Mouse (Mus musculus): ENCODE data around the gene Dvl2.
"Not testable (repeated sequence)": the region's sequence is repeated elsewhere in the genome, so short reads cannot be mapped to it uniquely, and the experiment has no call there.

Dvl2 gene

GRCm38 (mm10) chr11:70000396-70000898 lies at the start of gene Dvl2:
Gene Dvl2, plus strand, starts transcription at chr11:70000595.
- DNase-seq (ENCODE audit: low spot score in 2 of 2): peak; percentile 70 to 78

DNA sequence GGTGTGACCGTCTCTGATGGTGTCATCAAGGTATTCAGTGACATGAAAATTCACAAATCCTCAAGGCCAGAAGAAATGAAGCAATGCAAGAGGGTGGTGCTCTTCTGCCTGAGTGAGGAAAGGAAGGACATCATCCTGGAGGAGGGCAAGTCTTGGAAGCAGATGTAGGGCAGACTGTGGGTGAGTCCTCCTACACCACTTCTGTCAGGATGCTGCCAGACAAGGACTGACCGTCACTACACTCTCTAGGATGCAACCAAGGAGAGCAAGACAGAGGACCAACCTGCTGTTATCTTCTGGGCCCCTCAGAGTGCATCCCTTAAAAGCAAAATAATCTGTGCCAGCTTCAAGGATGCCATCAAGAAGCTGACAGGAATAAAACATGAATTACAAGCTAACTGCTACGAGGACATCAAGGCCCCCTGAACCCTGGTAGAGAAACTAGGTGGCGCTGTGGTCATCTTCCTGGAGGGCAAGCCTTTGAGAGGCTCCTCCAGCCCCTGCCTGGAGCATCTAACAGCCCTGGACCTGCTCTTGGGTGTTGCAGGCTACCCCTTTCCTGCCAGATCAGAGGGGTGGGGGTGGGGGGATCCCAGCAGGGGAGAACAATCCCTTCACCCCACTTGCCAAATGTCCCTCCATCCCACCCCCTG lies 49.5 kb upstream of the Dvl2 start:
- no peak for DNase-seq (ENCODE audit: low spot score in 2 of 2)

- no peak for DNase-seq (ENCODE audit: low spot score in 2 of 2)
These were observed 48.1 kb upstream of the Dvl2 start for GRCm38 (mm10) chr11:69952274-69952673.

DNA sequence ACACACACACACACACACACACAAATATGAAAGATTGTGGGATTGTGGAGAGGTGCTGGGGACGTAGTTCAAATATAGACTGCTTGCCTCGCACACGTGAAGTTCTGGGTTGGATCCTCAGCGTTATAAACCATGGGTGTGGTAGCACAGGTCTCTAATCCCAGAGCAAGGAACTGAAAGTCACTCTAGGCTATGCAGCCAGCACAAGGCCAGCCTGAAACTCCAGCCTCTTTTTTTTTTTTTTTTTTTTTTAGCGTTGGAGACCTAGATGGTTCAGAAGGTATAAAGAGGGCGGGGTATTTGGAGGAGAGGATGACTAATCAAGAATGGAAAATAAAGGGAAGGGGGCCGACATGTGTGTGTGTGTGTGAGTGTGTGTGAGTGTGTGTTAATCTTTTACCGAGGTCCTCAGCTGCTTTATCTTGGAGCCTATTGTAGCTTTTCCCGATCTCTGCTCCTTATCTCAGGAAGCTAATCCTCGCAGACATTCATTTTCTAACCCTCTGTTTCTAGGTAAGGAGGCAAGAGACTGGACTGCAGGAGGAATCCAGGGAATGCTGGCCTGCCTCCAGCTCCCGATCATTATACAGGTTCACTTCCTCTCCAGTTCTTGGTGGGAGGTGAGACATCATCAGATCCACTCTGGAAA lies 47.0 kb upstream of the Dvl2 start:
- no peak for DNase-seq (ENCODE audit: low spot score in 2 of 2)

- not testable (repeated sequence) for DNase-seq (ENCODE audit: low spot score in 2 of 2)
These were observed 44.8 kb upstream of the Dvl2 start for GRCm38 (mm10) chr11:69955618-69956017.

DNA sequence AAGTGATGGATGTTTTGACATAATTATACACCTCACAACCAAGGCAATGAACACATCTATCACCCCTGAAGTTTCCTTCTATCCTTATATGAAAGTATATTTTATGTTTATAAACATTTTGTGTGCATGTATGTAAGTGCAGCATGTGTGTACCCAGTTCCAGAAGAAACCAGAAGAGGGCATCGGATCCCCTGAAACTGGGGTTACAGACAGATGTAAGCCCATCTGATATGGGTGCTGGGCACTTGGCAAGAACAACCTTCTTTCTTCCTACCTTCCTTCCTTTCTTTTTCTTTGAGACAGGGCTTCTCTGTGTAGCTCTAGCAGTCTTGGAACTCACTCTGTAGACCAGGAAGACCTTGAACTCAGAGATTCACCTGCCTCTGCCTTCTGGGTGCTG lies 44.2 kb upstream of the Dvl2 start:
- no peak for DNase-seq (ENCODE audit: low spot score in 2 of 2)

- no peak for DNase-seq (ENCODE audit: low spot score in 2 of 2)
These were observed 39.8 kb upstream of the Dvl2 start for GRCm38 (mm10) chr11:69960616-69961015.

GRCm38 (mm10) chr11:69961841-69962240 lies 38.6 kb upstream of the Dvl2 start:
- no peak for DNase-seq (ENCODE audit: low spot score in 2 of 2)

- DNase-seq (ENCODE audit: low spot score in 2 of 2): no peak
These were observed 35.6 kb upstream of the Dvl2 start, which contains the start of gene Cldn7 for GRCm38 (mm10) chr11:69964650-69965270. Gene Cldn7, plus strand, starts transcription at chr11:69964779.

DNA sequence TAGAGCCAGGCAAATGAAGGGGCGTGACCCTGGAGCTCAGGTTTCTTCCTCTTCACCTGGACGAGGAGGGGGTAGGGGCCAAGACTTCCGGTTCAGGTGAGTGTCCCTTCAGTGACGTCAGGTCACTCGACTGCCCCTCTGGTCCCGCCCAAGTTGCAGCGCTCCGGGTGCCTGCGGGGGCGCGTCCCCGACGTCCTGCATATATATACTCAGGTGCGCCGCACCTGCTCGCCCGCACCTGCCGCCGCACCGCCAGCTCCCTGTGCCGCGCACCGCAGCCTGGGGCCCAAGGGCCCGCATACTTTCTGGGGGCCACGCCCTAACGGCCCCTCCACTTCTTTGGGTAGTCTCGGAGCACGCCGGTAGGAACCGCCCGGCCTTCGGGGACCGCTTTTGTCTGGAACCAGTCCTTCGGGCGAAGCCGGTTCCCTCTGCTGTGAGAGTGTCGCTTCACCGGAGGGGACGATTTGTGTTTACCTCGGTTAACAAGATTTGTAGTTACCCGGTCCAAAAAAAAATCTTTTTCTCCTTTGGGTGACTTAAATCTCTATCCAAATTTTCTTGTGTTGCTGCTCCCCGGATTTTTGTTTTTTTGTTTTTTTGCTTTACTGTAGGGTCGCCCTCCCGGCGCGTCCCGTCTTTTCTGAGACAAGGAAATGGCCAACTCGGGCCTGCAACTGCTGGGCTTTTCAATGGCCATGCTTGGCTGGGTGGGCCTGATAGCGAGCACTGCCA lies 35.0 kb upstream of the Dvl2 start:
- DNase-seq (ENCODE audit: low spot score in 2 of 2): no peak

DNA sequence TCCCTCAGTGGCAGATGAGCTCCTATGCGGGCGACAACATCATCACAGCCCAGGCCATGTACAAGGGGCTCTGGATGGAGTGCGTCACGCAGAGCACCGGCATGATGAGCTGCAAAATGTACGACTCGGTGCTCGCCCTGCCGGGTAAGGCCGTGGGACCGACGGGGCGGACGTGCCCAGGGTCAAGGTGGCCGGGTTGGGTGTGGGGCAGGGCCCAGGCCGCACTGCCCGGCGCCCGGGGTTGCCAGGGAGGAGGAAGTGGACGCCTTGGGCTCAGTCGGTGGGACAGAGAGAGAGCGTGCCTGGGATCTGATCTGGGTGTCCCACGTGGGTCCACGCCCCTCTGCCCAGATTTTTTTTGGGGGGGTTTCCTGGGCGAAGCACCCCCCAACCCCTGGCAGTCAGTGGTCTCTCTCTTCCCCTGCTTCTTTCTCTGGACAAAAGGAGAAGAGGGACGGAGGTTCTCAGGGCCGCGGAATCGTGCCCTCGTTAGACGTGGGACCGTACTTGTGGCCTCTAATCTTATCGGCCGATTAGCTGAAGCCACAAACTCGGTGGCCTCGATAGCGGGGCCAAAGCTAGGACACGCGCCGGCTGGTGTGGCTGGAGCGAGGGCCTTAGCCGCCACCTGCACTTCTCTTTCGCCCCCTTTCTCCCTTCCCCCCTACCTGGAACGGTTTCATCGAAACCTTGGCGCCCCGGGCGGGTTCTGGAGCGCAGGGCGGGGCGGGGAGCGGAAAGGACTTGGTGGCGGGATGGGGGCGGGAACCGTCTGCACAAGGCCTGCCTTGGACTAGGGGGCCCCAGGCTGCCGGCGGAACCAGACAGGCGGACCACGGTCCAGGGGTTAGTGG lies 34.2 kb upstream of the Dvl2 start:
- no peak for DNase-seq (ENCODE audit: low spot score in 2 of 2)

- no peak for DNase-seq (ENCODE audit: low spot score in 2 of 2)
These were observed 33.4 kb upstream of the Dvl2 start for GRCm38 (mm10) chr11:69966860-69967517.

GRCm38 (mm10) chr11:69968793-69969192 lies 31.6 kb upstream of the Dvl2 start:
- DNase-seq (ENCODE audit: low spot score in 2 of 2): no peak

- no peak for DNase-seq (ENCODE audit: low spot score in 2 of 2)
These were observed 30.2 kb upstream of the Dvl2 start for GRCm38 (mm10) chr11:69970222-69970621.

- no peak for DNase-seq (ENCODE audit: low spot score in 2 of 2)
These were observed 29.6 kb upstream of the Dvl2 start for GRCm38 (mm10) chr11:69970775-69971174.

GRCm38 (mm10) chr11:69974907-69975306 lies 25.5 kb upstream of the Dvl2 start:
- no peak for DNase-seq (ENCODE audit: low spot score in 2 of 2)

DNA sequence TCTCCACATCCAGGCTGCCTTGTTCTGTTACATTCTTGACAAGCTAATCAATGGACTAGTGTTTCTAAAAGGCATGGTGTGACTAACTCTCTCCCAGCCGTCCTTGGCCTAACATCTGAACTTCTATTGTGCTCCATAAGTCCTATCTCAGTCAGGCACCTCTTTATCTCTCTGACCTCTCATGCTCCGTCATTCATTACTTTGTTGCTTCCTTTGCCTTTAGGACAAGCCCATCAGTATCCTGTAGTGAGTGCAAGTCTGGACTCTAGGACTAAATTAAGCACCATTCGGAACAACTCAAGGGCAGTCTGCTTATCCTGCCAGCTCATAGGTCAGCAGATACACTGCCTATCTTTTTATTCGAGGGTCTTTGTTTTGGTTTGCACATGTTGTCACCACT lies 24.1 kb upstream of the Dvl2 start:
- no peak for DNase-seq (ENCODE audit: low spot score in 2 of 2)

DNA sequence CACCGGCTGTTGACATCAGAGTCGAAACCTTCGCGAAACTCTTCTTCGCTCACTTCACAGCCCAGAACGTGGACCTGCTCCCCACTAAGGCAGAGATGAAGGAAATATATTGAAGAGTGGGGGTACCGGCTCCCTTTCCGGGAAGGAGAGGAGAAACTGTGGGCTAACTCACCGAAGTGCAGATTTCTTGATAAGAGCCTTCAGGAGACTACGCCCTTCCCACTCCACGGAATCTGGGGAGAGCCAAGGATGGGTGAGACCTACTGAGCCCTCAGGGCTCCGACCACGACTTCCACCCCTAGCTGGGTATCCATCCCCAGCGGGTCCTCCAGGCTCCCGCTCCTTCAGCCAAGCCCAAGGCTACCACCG lies 20.6 kb upstream of the Dvl2 start:
- DNase-seq (ENCODE audit: low spot score in 2 of 2): no peak

GRCm38 (mm10) chr11:69980196-69981140 lies 19.9 kb upstream of the Dvl2 start:
- DNase-seq (ENCODE audit: low spot score in 2 of 2): peak; percentile 99 to 100

Data from frontal cortex, postnatal 25 days (tissue).